Comparison of ENCODE assay signal across 23 mouse cellular contexts in genomic region chr14:98083419-98083818, GRCm38 (mm10).
DNase-seq lines count a peak whose midpoint lies in the region; ATAC-seq and TF ChIP-seq lines count a peak whose summit lies in the region.
"Had no signal": no experiment of that assay in that cellular context is flagged by ENCODE, and none has a peak within 500 bp of the region (broad histone marks: within the 10 kb centered on the region; RNA-seq: fewer than 3 reads in every experiment).

No protein-coding gene starts in this region.

- peak; percentile 19 for DNase-seq in kidney, adult 9 months
- no peak for DNase-seq in kidney, adult 2 months
- DNase-seq in midbrain, embryonic 14.5 days: peak; percentile 33
- DNase-seq in midbrain, postnatal 0 days (ENCODE audit: low spot score): no peak
- DNase-seq in retina, postnatal 1 day: peak; percentile 55
- no peak for DNase-seq in retina, embryonic 14.5 days (ENCODE audit: low spot score)
- DNase-seq in brain, embryonic 14.5 days (ENCODE audit: low read depth): peak; percentile 60
- no peak for DNase-seq in layer of hippocampus, adult 18-20 months (ENCODE audit: low spot score in 2 of 2)
- DNase-seq: adrenal gland, adult 2 months; adrenal gland, adult 8-10 months; adrenal gland, postnatal 10 days; adrenal gland, postnatal 14 days; adrenal gland, postnatal 25 days; adrenal gland, postnatal 36 days; B cell, adult 2 months; cerebellum, adult 11 months; cerebellum, adult 11-12 months; cerebellum, adult 18-20 months had no signal

- no peaks in the 10 kb centered on the region for H3K27me3 ChIP-seq in kidney, adult 2 months (replicated peaks; ENCODE audit: control insufficient read depth, insufficient read depth, low read length)
- H3K27me3 ChIP-seq in midbrain, embryonic 14.5 days (ENCODE audit: control insufficient read depth, insufficient read depth, low read length): no peaks in the 10 kb centered on the region
- no peaks in the 10 kb centered on the region for H3K27me3 ChIP-seq in midbrain, postnatal 0 days (ENCODE audit: insufficient read depth, low read length)
- H3K27me3 ChIP-seq: CH12.LX had no signal

- TF ChIP-seq CTCF in kidney, adult 2 months (conservative IDR thresholded peaks at IDR 0.05; ENCODE audit: insufficient read depth, insufficient read length, low read depth, low read length): no peak
- TF ChIP-seq CTCF in midbrain, postnatal 0 days (IDR thresholded peaks at IDR 0.05): no peak
- no peak for TF ChIP-seq CTCF in brain, embryonic 14.5 days (IDR thresholded peaks at IDR 0.05; ENCODE audit: borderline replicate concordance, extremely low read depth, insufficient read depth, insufficient read length)

- H3K4me3 ChIP-seq in kidney, adult 2 months (ENCODE audit: insufficient read depth, low read depth, low read length): no peak overlapping the region
- no peak overlapping the region for H3K4me3 ChIP-seq in midbrain, embryonic 14.5 days (replicated peaks; ENCODE audit: low read depth, low read length)
- H3K4me3 ChIP-seq in midbrain, postnatal 0 days (ENCODE audit: low read depth, low read length): no peak overlapping the region

- no peak overlapping the region for H3K27ac ChIP-seq in kidney, adult 2 months (ENCODE audit: insufficient read depth, low read depth, low read length)
- no peak overlapping the region for H3K27ac ChIP-seq in midbrain, embryonic 14.5 days (replicated peaks; ENCODE audit: low read depth, low read length)
- H3K27ac ChIP-seq in midbrain, postnatal 0 days (ENCODE audit: low read depth, low read length): no peak overlapping the region

- no peaks in the 10 kb centered on the region for H3K36me3 ChIP-seq in kidney, adult 2 months (ENCODE audit: control insufficient read depth, insufficient read depth, low read length)
- H3K36me3 ChIP-seq in midbrain, embryonic 14.5 days (ENCODE audit: control insufficient read depth, insufficient read depth, low read length): no peaks in the 10 kb centered on the region
- no peaks in the 10 kb centered on the region for H3K36me3 ChIP-seq in midbrain, postnatal 0 days (ENCODE audit: insufficient read depth, low read length)
- H3K36me3 ChIP-seq: G1E had no signal

- H3K9ac ChIP-seq in midbrain, embryonic 14.5 days (replicated peaks; ENCODE audit: low read length): no peak overlapping the region
- no peak overlapping the region for H3K9ac ChIP-seq in midbrain, postnatal 0 days (replicated peaks; ENCODE audit: low read length, poor library complexity, severe bottlenecking)

- no peak for ATAC-seq in midbrain, embryonic 14.5 days (ENCODE audit: low FRiP score, low TSS enrichment)
- ATAC-seq in midbrain, postnatal 0 days (ENCODE audit: low FRiP score): no peak
- ATAC-seq: activated CD4-positive, CD25-positive, alpha-beta regulatory T cell, adult 4 months; CD4-positive, CD25-positive, alpha-beta regulatory T cell, adult 4 months; Patski had no signal

- 15% methylated on average over 1 of the region's 1 CpGs for WGBS in kidney, adult 2 months
- WGBS in midbrain, embryonic 14.5 days: 7% methylated on average over 1 of the region's 1 CpGs
- WGBS in midbrain, postnatal 0 days: 20% methylated on average over 1 of the region's 1 CpGs

- H3K9me3 ChIP-seq in midbrain, embryonic 14.5 days (ENCODE audit: control insufficient read depth, low read length): no peaks in the 10 kb centered on the region
- no peaks in the 10 kb centered on the region for H3K9me3 ChIP-seq in midbrain, postnatal 0 days (ENCODE audit: low read length)

- H3K4me1 ChIP-seq in kidney, adult 2 months (ENCODE audit: control insufficient read depth, insufficient read depth, low read length): peaks cover 5% of the 10 kb centered on the region
- no peaks in the 10 kb centered on the region for H3K4me1 ChIP-seq in midbrain, embryonic 14.5 days (ENCODE audit: control insufficient read depth, insufficient read depth, low read length)
- no peaks in the 10 kb centered on the region for H3K4me1 ChIP-seq in midbrain, postnatal 0 days (ENCODE audit: insufficient read depth, low read length)

- no peak for TF ChIP-seq POLR2A in kidney, adult 2 months (IDR thresholded peaks at IDR 0.05; ENCODE audit: low read depth, low read length)
- TF ChIP-seq POLR2A in brain, embryonic 14.5 days (IDR thresholded peaks at IDR 0.05; ENCODE audit: borderline replicate concordance, extremely low read depth, insufficient read depth, insufficient read length, poor library complexity, severe bottlenecking): no peak

- H3K4me2 ChIP-seq in midbrain, embryonic 14.5 days (ENCODE audit: low read length): no peak overlapping the region
- no peak overlapping the region for H3K4me2 ChIP-seq in midbrain, postnatal 0 days (ENCODE audit: low read depth, low read length, poor library complexity, severe bottlenecking)

Comparison
In these comparisons a context has a peak if more than half of its experiments do, and no peak if none do; other contexts are left out.
1. DNase-seq: peak in kidney, adult 9 months (single experiment), midbrain, embryonic 14.5 days (single experiment), retina, postnatal 1 day (single experiment) and brain, embryonic 14.5 days (single experiment); none in kidney, adult 2 months (single experiment), midbrain, postnatal 0 days (single experiment), retina, embryonic 14.5 days (single experiment) and layer of hippocampus, adult 18-20 months (0 of 2).